Mouse (Mus musculus) lung, postnatal 14 days (tissue): ENCODE data around the gene Gpd2.

Experiments
- DNase-seq: peaks from one replicate; pipeline ENCODE4 v3.0.0; 2021

Gpd2 gene

GRCm38 (mm10) chr2:57237475-57237919, at the start of gene Gpd2:
Gene Gpd2, plus strand, starts transcription at chr2:57237635.
- DNase-seq = no peak

- no peak for DNase-seq
Observed at GRCm38 (mm10) chr2:57188237-57188636, 49.2 kb upstream of the Gpd2 start.

GRCm38 (mm10) chr2:57190884-57191283, 46.6 kb upstream of the Gpd2 start:
- no peak for DNase-seq

GRCm38 (mm10) chr2:57199046-57199445, 38.4 kb upstream of the Gpd2 start:
- no peak for DNase-seq

GRCm38 (mm10) chr2:57208472-57209083, 28.9 kb upstream of the Gpd2 start:
- no peak for DNase-seq

GRCm38 (mm10) chr2:57211049-57212001, 26.1 kb upstream of the Gpd2 start:
- DNase-seq = no peak

GRCm38 (mm10) chr2:57213364-57213763, 24.1 kb upstream of the Gpd2 start:
- DNase-seq = no peak

- no peak for DNase-seq
Observed at GRCm38 (mm10) chr2:57223288-57224026, 14.0 kb upstream of the Gpd2 start.

GRCm38 (mm10) chr2:57225236-57225635, 12.2 kb upstream of the Gpd2 start:
- no peak for DNase-seq

- DNase-seq = no peak
Observed at GRCm38 (mm10) chr2:57227425-57227824, 10.0 kb upstream of the Gpd2 start.

GRCm38 (mm10) chr2:57229647-57230240, 7.7 kb upstream of the Gpd2 start:
- no peak for DNase-seq

GRCm38 (mm10) chr2:57231432-57231831, 6.0 kb upstream of the Gpd2 start:
- no peak for DNase-seq

GRCm38 (mm10) chr2:57232328-57232727, 5.1 kb upstream of the Gpd2 start:
- DNase-seq = no peak

- DNase-seq = no peak
Observed at GRCm38 (mm10) chr2:57236246-57236645, 1.2 kb upstream of the Gpd2 start.

- no peak for DNase-seq
Observed at GRCm38 (mm10) chr2:57237026-57237425, 409 bp upstream of the Gpd2 start.

GRCm38 (mm10) chr2:57237920-57238613, 632 bp downstream of the Gpd2 start:
- peak; percentile 91 for DNase-seq

- DNase-seq = no peak
Observed at GRCm38 (mm10) chr2:57238614-57239165, 1.3 kb downstream of the Gpd2 start.

GRCm38 (mm10) chr2:57239356-57239755, 1.9 kb downstream of the Gpd2 start:
- no peak for DNase-seq

- DNase-seq = no peak
Observed at GRCm38 (mm10) chr2:57243987-57244386, 6.6 kb downstream of the Gpd2 start.

- peak; percentile 19 for DNase-seq
Observed at GRCm38 (mm10) chr2:57245721-57246328, 8.4 kb downstream of the Gpd2 start.

GRCm38 (mm10) chr2:57250113-57250512, 12.7 kb downstream of the Gpd2 start:
- no peak for DNase-seq
